Mouse (Mus musculus) C2C12 (cell line): Measurements from ENCODE around the gene Elovl5.

Source experiments
- CTCF ChIP-seq: IDR thresholded peaks from one replicate; pipeline ENCODE4 v1.5.1; 2011; ENCODE audit not compliant: control insufficient read depth, insufficient read depth, insufficient read length
- MAX ChIP-seq: IDR thresholded peaks from one replicate; pipeline ENCODE4 v1.6.1; 2011; ENCODE audit warnings: mild to moderate bottlenecking, control low read depth
- MYOG ChIP-seq: IDR thresholded peaks from one replicate; pipeline ENCODE4 v1.6.1; 2011; ENCODE audit not compliant: control insufficient read depth, insufficient read length; ENCODE audit errors: extremely low read depth

- TF ChIP-seq CTCF = no peak
- TF ChIP-seq MAX = no peak
- TF ChIP-seq MYOG = no peak
Observed at GRCm38 (mm10) chr9:77939554-77939920, 22.4 kb downstream of the Elovl5 start.
